Mouse (Mus musculus) lung, postnatal 0 days (tissue): ENCODE data around the gene Gfra1.

ENCODE experiments used
- CTCF ChIP-seq: IDR thresholded peaks from 2 replicates; pipeline ENCODE4 v1.5.1; 2016; ENCODE audit warnings: antibody characterized with exemption, mild to moderate bottlenecking
- EP300 ChIP-seq: IDR thresholded peaks from 2 replicates; pipeline ENCODE4 v1.6.1; 2016; ENCODE audit warnings: antibody characterized with exemption, mild to moderate bottlenecking, control low read depth

- TF ChIP-seq CTCF (no peak), EP300 (no peak)
These were observed 49.0 kb downstream of the Gfra1 start for GRCm38 (mm10) chr19:58406726-58407125.
